Mouse (Mus musculus) hindlimb bud, embryonic 11.5 days (tissue): ENCODE measurements around the gene Lsm10.

Source experiments
- DNase-seq: peaks from one replicate; pipeline ENCODE4 v3.0.0-alpha.2; 2012; ENCODE audit warnings: low read depth, low spot score; ENCODE audit errors: extremely low spot score

The Lsm10 gene

DNA sequence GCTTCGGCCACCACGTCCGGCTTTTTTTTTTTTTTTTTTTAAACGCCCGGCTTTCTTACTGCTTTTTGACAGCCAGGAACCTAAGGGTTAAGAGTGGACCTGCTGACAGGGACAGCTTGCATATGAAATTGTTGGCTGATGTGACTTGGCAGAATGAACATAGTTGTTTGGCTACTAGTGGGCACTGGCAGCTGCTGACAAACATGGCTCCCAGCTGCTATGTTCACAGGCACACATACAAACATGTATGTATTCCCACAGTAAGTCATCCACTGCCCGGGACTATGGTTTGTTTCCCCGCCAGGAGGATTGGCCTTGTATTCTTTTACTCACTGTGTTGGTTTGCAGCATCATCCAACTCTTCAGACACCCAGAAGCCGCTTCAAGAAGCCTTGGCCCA lies 20.7 kb downstream of the Lsm10 start:
- no peak for DNase-seq

DNA sequence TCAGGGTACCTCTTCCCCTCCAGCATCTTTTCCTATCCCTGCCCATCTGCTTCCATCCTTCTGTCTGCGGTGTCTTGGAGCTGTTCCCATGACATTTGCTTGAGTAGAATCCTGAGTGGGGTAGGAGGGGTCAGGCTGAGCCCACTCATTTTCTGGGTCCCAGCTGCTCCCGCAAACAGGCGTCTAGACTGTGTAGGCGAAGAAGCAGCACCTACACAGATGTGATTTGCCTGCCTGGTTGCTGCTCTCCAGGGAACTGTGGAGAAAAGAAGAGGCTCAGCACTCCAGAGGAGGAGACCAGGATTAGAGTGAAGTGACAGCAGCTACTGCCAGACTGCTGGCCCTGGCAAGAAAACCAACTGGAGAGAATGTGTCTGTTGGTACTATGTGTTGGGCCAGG lies 22.2 kb downstream of the Lsm10 start:
- DNase-seq = no peak

DNA sequence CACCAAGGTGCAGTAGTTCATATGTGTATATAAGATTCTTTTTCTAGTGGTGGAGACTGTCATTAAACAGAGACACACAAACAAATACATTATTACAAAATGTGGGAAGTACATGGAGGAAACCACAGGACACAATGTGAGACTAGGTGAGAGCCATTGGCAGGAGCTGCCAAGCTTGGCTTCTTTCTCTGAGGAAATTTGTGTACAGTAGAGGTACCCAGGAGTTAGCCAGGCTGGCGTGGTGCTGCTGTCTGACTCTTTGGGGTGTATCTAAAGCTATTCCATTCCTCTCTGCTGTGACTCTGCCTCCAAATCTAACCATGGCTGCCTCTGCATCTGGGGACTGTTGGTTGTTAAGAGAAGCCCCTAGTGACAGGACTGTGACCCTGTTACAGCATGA lies 22.6 kb downstream of the Lsm10 start:
- no peak for DNase-seq

DNA sequence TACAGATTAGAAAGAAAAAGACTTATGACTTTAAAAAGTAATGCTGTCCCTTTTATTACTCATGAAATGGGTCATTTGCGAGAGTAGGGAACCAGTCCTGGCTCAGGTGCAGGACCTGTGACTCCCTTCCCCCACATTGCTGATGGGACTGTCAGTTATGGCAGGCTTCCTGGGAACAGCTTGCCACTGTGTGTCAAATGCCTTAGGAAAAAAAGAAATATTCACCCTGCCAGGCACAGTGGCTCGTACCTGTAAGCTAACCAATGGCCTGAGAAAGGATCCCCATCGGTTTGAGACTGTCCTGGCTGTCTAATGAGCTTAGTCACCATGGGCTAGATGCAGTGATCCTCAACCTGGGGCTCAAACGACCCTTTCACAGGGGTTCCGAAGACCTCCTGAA lies 23.6 kb downstream of the Lsm10 start:
- DNase-seq = no peak

DNA sequence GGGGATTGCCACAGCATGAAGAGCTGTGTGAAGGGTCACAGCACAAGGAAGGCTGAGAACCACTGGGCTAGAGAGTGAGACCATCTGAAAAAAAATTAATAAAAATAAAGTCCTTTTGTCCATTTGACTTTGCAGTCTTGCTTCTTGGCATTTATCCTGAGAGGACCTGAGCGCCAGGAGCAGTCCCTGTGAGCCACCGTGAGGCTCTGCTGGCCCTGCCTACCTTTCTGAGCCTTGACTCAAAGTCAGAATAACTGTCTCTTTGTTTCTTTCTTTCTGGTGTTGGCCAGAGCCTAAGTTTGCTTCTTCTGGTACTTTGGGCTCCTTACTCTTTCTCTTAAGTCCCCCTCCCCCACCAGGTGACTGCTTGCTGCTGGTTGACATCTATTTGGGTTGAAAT lies 24.1 kb downstream of the Lsm10 start:
- no peak for DNase-seq

DNA sequence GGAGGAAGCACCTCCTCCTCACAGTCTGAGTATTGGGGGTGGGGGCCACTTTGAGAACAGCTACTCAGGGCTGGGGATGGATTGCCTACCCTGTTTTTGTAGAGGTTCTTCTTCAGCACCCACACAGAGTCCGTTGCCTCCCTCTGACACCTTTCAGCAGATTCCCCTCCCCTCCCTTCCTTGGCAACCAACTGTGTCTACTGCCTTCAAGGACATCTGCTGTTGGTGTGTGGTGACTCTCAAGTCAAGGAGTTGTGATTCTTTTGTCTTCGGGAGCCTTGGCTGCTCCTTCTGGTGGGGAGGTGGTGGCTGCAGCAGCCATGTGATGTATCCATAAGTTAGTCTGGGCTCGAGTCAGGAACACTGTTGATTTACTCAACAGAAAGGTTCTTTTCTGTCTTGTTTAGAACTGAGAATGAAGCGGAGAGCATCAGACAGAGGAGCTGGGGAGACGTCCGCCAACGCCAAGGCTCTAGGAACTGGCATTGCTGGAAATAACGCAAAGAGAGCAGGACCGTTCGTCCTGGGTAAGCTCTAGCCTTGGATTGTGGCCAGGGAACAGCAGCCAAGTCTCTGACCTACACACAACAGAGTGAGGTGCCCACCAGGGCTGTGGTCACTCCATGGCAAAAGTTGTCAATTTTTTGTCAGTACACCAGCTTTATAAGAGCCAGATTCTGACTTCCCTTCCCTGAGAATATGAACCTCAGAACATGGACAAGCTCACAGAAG lies 27.1 kb downstream of the Lsm10 start:
- DNase-seq = no peak

DNA sequence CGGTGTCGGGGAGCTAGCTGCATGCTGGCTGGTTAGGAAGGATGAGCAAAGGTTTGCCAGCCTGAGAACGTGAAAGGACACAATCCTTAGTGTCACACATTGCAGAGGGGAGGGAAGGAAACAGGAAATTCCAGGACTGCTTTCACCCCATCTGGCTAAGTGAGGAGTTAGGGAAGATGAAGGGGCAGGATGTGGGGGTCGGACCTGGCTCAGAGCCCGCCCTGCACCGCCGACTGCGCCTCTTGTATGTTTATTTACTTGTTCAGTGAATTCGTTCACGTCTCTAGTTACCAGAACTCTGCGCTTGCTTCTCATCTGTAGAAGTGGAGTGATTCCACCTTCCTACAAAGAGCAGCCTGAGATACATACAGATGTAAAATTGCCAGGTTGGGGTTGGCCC lies 34.1 kb downstream of the Lsm10 start:
- no peak for DNase-seq

DNA sequence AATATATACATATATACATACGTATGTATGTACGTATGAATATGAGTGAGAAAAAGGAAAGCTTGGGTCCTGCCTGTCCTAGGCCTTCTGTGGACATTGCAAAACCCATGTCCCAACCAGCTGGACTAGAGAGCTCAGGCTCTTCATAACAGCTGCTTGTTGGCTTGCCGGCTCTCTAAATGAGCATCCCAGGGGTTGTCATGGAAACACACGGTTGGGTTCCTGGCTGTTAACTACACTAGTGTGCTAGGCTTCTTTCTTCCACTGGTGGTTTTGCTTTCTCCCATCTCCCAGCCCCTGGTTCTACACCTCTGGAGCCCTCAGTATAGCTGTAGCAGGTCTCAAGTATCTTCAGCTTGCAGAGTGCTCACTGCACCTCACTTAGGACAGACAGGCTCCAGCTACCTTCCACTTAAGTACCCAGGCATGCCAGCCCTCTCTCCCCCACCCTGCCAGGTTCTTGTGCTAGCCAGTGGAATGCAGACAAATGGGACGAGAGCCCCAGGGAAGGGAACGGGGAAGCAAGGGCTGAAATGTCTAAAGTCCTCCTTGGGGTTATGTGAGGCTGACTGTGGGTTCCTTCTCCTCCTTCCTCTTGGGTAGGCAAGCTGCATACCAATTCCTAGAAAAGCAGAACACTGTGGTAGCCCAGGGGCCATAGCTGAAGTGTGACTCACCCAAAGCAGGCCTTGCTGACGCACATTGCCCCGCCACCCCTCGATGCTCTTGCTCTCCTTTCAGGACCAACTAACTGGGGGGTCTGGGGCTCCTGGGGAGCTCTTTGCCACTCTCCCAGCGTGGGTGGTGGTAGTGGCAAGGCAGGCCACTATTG lies 35.1 kb downstream of the Lsm10 start:
- no peak for DNase-seq

DNA sequence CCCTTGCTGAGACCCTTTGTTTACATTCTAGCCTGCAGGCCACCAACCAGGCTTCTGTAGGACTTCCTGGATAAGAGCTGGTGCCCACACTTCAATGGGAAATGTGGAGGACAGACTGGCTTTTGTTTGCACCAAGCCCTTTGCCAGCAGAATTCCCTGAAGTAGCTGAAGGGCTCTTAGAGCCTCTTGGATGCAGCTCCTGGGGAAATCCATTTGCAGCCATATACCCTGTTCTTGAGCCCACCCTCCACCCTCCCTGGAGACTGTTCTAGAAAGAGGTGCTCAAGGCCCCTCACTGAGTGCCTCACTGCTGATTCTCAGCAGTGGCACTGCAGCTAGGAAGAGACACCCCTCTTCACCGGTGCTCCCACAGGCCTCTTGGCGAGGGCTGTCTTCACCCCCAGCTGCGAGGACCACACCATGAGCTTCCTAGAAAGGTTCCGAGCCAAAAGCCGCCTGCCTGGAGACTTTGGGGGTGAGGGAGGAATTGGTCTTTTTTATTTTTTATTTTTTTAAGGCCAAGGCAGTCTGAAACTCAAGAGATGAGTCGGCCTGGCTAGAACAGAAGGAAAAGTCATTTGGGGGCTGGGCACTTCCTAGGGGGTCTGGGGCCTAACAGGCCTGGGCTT lies 36.3 kb downstream of the Lsm10 start:
- DNase-seq = no peak

DNA sequence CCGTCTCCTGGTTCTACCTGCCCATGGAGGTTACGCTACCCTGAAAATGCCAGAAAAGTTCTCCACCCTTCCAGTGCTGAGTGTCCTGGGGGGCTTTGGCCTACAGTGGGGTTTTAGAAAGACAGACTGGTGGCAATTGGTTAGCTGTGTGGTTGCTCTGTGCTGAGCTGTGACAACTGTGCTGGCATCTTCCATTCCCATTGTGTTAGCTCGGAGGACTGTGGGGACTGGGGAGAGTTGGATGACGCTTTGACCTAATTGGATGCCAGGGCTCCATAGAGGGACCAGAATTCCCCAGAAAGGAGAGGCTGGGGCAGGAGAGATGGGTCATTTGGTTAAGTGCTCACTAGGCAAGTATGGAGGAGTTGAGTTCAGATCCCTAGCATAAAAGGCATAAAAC lies 37.8 kb downstream of the Lsm10 start:
- no peak for DNase-seq

DNA sequence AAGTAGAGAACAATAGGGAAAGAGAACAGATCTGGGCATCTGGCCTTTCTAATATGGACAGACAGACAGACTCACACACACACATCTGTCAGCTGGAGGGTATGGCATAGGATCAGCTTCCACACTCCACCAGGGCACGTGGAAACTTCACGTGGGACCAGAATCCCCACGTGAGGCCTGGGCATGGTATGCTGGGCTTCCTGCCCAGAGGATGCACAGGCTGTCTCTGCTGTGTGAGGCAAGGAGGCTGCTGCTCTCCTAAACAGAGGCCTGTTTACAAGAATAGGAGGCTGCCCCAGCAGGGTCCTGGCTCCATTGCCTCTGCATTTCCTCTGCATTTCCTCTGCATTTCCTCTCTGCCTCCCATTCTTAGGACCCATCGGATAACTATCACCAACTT lies 38.2 kb downstream of the Lsm10 start:
- no peak for DNase-seq

DNA sequence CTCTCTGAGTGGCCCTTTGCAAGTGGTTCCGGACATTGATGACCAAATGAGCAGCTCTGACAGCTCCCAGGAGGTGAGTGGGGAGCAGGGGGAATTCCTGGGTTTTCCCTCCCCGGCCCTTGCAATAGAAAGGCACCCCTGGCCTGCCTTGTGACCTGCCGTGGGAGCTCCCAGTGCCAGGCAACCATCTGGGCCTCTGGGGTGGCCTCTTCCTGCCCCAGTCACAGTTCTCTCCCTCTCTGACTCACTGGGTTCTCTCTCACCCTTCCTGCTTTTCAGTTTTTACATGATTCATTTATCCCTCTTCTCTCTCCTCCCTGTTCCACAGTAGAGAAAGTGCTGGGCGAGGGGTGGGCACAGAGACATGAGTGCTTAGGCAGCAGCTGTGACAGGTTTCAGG lies 41.4 kb downstream of the Lsm10 start:
- DNase-seq = no peak

DNA sequence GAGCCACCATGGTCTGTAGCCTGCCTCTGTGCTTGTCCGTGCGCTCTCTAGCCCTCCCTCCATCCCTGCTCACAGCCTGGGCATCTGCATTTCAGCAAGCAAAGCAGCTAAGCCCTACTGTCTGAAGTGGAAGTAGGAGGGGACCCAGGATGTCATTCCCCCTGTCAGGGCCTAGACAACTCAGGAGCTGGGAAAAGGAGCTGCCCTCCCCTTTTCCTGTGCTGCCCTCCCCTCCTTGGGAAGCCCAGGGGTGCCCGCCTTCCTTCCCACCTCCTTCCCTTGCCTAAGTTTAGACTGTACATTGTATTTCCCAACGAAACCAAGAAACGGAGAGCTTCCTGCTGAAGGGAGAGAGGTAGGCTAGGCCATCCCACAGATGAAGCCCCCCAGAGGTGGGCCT lies 44.6 kb downstream of the Lsm10 start:
- DNase-seq = no peak

DNA sequence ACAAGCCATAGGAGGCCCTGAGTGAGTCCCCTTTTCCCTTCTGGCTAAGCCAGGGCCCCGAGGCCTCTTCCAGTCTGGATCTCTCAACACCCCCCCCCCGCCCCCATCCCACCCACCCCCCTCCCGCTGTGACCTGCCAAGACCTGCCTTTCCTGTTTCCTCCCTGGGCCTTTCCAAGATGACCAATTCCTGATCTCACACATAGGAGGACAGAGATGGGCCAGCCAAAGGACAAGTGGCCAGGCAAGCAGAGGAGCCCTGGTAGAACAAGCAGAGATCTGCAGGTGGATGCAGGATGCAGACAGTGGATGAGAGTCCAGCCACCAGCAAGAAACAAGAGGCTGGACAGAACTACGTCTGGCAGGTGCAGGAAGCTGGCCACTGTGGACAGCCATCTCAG lies 49.0 kb downstream of the Lsm10 start:
- DNase-seq = no peak

DNA sequence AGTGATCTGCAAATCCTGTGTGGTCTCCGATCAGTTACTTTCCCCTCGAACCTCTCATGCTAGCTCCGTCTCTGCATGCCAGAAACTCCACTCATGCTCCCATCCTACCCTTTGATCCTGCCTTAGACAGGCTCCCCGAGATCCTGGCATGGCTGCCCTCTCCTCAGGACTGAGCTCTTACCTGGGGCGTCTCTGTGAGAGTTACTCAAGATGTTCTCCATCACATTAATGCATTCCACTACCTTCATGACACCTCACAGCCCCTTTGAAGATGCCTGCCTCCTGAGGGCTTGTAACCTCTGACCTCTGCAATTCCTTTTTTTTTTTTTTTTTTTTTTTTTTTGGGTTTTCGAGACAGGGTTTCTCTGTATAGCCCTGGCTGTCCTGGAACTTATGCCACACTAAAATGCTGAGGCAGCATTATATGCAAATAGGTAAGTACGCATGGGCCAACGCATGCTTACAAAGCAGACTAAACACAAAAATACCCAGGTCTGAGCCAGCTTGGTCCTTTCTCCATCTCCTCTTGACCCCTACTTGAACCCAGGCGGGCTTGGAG lies 50.6 kb downstream of the Lsm10 start:
- no peak for DNase-seq

DNA sequence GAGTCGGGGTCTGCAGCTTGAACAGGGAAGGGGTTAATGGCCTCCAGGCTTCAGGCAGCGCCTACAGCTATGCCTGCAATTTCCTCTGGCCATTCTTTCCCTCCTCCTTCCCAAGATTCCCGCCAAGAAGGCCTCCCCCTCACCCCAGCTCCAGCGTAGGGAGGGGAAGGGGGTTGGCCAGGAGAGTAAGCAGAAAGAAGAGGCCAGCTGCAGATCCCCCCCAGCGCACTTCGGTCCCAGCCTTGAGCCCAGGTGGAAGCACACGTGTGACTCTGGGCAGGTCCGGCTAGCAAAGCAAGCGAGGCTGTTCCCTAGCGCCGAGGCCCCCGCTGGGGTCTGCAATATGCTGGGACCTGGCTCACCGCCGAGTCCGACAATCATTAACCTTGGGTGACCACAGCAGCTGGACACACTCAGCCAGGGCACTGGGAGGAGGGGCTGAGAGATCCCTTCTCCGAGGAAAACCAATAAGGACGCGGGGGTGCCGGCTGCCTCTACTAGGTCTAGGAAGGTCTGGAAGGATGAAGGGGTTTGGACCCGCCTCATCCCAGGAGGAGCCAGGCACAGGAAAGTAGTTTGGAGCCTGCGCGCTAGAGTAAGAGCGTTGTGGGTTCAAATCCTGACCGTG lies 51.2 kb downstream of the Lsm10 start, which contains the start of gene Eva1b:
TSS of gene Eva1b (plus strand) at position 212 of the 628 bp plus-strand sequence.
- peak; percentile 78 for DNase-seq
